ENCODE assay signal across 36 mouse cellular contexts in the genomic region with DNA sequence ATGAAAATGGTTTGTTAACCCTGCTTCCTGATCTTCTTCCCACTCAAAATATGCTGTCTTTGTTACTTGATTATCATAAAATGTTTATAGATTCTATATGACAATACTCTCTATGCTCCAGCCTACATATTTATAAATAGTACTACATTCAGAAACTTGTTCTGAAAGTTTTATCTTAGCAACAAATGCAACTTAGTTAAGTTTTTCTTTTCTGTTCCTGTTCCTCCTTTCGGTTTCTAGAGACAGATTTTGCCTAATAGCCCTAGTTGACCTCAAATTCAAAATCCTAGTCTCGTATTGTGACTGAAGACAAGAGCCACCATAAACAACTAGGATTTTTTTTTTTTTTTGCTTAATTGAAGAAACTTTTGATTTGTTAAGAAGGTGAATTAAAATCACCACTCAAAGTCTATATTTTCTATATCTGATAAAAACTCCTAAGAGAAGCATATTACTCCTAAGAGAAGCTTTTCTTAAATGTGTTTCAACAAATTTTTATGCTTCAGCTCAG. TPM values are rescaled to one million over a fixed set of nuclear protein-coding genes. Genes with fewer than 3 reads are reported as not detected.
"Had no signal": no experiment of that assay in that cellular context is flagged by ENCODE, and none has a peak within 500 bp of the region (broad histone marks: within the 10 kb centered on the region; RNA-seq: fewer than 3 reads in every experiment).

No protein-coding gene starts in this region.

- ATAC-seq: forebrain, embryonic 13.5 days; forebrain, embryonic 14.5 days; forebrain, embryonic 15.5 days; forebrain, embryonic 16.5 days had no signal

- H3K9ac ChIP-seq: embryonic facial prominence, embryonic 12.5 days; embryonic facial prominence, embryonic 13.5 days; embryonic facial prominence, embryonic 15.5 days; forebrain, embryonic 12.5 days; forebrain, embryonic 13.5 days; forebrain, embryonic 15.5 days had no signal

- H3K9me3 ChIP-seq: embryonic facial prominence, embryonic 10.5 days; embryonic facial prominence, embryonic 12.5 days; embryonic facial prominence, embryonic 13.5 days; embryonic facial prominence, embryonic 15.5 days; forebrain, embryonic 10.5 days; forebrain, embryonic 12.5 days; forebrain, embryonic 13.5 days; forebrain, embryonic 15.5 days had no signal

- H3K4me1 ChIP-seq: embryonic facial prominence, embryonic 10.5 days; embryonic facial prominence, embryonic 12.5 days; embryonic facial prominence, embryonic 13.5 days; embryonic facial prominence, embryonic 15.5 days; forebrain, embryonic 10.5 days; forebrain, embryonic 12.5 days; forebrain, embryonic 13.5 days; forebrain, embryonic 15.5 days had no signal

- H3K36me3 ChIP-seq: embryonic facial prominence, embryonic 10.5 days; embryonic facial prominence, embryonic 12.5 days; embryonic facial prominence, embryonic 13.5 days; embryonic facial prominence, embryonic 15.5 days; forebrain, embryonic 10.5 days; forebrain, embryonic 12.5 days; forebrain, embryonic 15.5 days had no signal

- H3K27ac ChIP-seq: embryonic facial prominence, embryonic 10.5 days; embryonic facial prominence, embryonic 12.5 days; embryonic facial prominence, embryonic 13.5 days; embryonic facial prominence, embryonic 15.5 days; forebrain, embryonic 10.5 days; forebrain, embryonic 12.5 days; forebrain, embryonic 13.5 days; forebrain, embryonic 15.5 days; gastrocnemius, adult 2 months; heart, adult 2 months had no signal

- H3K27me3 ChIP-seq: embryonic facial prominence, embryonic 12.5 days; embryonic facial prominence, embryonic 13.5 days; embryonic facial prominence, embryonic 15.5 days; forebrain, embryonic 12.5 days; forebrain, embryonic 13.5 days; forebrain, embryonic 15.5 days had no signal

- H3K4me2 ChIP-seq: embryonic facial prominence, embryonic 12.5 days; embryonic facial prominence, embryonic 13.5 days; embryonic facial prominence, embryonic 15.5 days; forebrain, embryonic 12.5 days; forebrain, embryonic 13.5 days; forebrain, embryonic 15.5 days had no signal

- H3K4me3 ChIP-seq: embryonic facial prominence, embryonic 10.5 days; embryonic facial prominence, embryonic 12.5 days; embryonic facial prominence, embryonic 13.5 days; embryonic facial prominence, embryonic 15.5 days; erythroblast, embryonic 14.5 days; forebrain, embryonic 10.5 days; forebrain, embryonic 12.5 days; forebrain, embryonic 13.5 days; forebrain, embryonic 15.5 days; gastrocnemius, adult 2 months; heart, adult 2 months had no signal

- DNase-seq: cerebellum, adult 9-10 months; cerebellum, adult 9-11 months; cerebellum, postnatal 10 days; cerebellum, postnatal 14 days; cerebellum, postnatal 25 days; cerebellum, postnatal 36 days; embryo, embryonic 11 days; gastrocnemius, adult 2 months; gastrocnemius, postnatal 10 days; gastrocnemius, postnatal 14 days; gastrocnemius, postnatal 25 days; gastrocnemius, postnatal 36 days; heart, adult 11 months; heart, adult 18-20 months; heart, adult 2 months had no signal

RNA-seq across cellular contexts. Expression of a gene that starts 45.8 kb away (rescaled TPM):
- total RNA-seq: common myeloid progenitor, adult 5-6 weeks; gastrocnemius, adult 18-20 months; gastrocnemius, adult 2 months; gastrocnemius, adult 8-10 months; gastrocnemius, postnatal 10 days; gastrocnemius, postnatal 14 days; gastrocnemius, postnatal 25 days; gastrocnemius, postnatal 36 days; gastrocnemius, postnatal 4 days; granulocyte monocyte progenitor cell, adult 5-6 weeks; heart, adult 18-20 months; heart, adult 2 months; heart, adult 8-10 months had no signal
- polyA plus RNA-seq: embryonic facial prominence, embryonic 10.5 days; embryonic facial prominence, embryonic 11.5 days; embryonic facial prominence, embryonic 12.5 days; embryonic facial prominence, embryonic 13.5 days; embryonic facial prominence, embryonic 14.5 days; embryonic facial prominence, embryonic 15.5 days; erythroblast, embryonic 14.5 days; forebrain, embryonic 11.5 days; forebrain, embryonic 12.5 days; forebrain, embryonic 13.5 days; gonadal fat pad, adult 2 months; heart, adult 2 months had no signal
